Mouse (Mus musculus): ENCODE results near the gene Olfr1118.
"Not testable (repeated sequence)": the region's sequence is repeated elsewhere in the genome, so short reads cannot be mapped to it uniquely, and the experiment has no call there.

The Olfr1118 gene

GRCm38 (mm10) chr2:87307281-87307680 lies at the start of gene Olfr1118:
TSS of gene Olfr1118 (plus strand) at chr2:87307581.
- no peak for DNase-seq

- DNase-seq: no peak
Observed at GRCm38 (mm10) chr2:87267234-87267633, 40.1 kb upstream of the Olfr1118 start, which contains the start of gene Olfr1116. TSS of gene Olfr1116 (plus strand) at chr2:87267534.

- DNase-seq: not testable (repeated sequence)
Observed at GRCm38 (mm10) chr2:87293977-87294376, 13.4 kb upstream of the Olfr1118 start.

GRCm38 (mm10) chr2:87354515-87354914 lies 47.1 kb downstream of the Olfr1118 start, which contains the start of gene Olfr1120:
TSS of gene Olfr1120 (plus strand) at chr2:87354815.
- DNase-seq: no peak

GRCm38 (mm10) chr2:87360121-87360520 lies 52.7 kb downstream of the Olfr1118 start:
- not testable (repeated sequence) for DNase-seq

All from kidney, postnatal 4 days (tissue).